Mouse (Mus musculus): ENCODE data around the gene Gm12216.

GRCm38 (mm10) chr11:53813001-53813868 lies 45.8 kb downstream of the Gm12216 start:
- no peak for TF ChIP-seq CTCF (IDR thresholded peaks at IDR 0.05; ENCODE audit: insufficient read depth, low read length)
- no peak for TF ChIP-seq POLR2A (IDR thresholded peaks at IDR 0.05; ENCODE audit: borderline replicate concordance, extremely low read depth, low read depth, low read length)
